Mouse (Mus musculus): ENCODE results near the gene Emg1.

DNA sequence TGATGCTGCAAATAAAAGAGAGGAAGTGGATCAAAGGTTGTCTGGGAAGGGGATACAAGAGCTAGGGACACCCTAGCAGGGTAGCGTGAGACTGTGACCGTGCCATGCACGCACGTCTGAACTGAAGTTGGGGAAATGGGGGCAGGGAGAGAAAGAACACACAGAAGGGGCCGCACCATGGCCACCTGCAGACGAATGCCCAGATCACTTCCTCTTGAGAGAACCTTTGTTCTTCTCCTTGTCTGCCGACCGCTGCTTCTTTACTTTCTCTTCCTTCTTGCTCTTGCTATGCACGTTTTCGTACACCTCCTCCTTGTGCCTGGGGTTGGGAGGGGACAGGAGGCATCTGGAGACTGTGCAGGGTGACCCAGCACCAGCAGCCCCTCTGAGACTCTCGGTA, 8.9 kb upstream of the Emg1 start:
- no peak for TF ChIP-seq FLI1 (IDR thresholded peaks at IDR 0.05; ENCODE audit: low read length)
- no peak for TF ChIP-seq GATA1 (IDR thresholded peaks at IDR 0.05; ENCODE audit: borderline replicate concordance, low read length)

Measured in megakaryocyte, embryonic 14.5 days (primary cell).